Mouse (Mus musculus) hindlimb bud, embryonic 11.5 days (tissue): Measurements from ENCODE around the gene Osbpl5.
A peak's percentile ranks its signal among the peaks of the same experiment; 100 is the strongest.
"Not testable (repeated sequence)": the region's sequence is repeated elsewhere in the genome, so short reads cannot be mapped to it uniquely, and the experiment has no call there.

Source experiments
- DNase-seq: peaks from one replicate; pipeline ENCODE4 v3.0.0-alpha.2; 2012; ENCODE audit warnings: low read depth, low spot score; ENCODE audit errors: extremely low spot score

The Osbpl5 gene

GRCm38 (mm10) chr7:143711381-143711780 is 45.4 kb downstream of the Osbpl5 start:
- no peak for DNase-seq

- no peak for DNase-seq
These were observed 47.4 kb downstream of the Osbpl5 start for GRCm38 (mm10) chr7:143709395-143709794.

GRCm38 (mm10) chr7:143706697-143707438 is 49.9 kb downstream of the Osbpl5 start:
- DNase-seq: peak; percentile 95

GRCm38 (mm10) chr7:143696140-143696539 is 60.6 kb downstream of the Osbpl5 start:
- peak; percentile 28 for DNase-seq

- DNase-seq: no peak
These were observed 62.2 kb downstream of the Osbpl5 start for GRCm38 (mm10) chr7:143694550-143694949.

GRCm38 (mm10) chr7:143692746-143693510 is 63.9 kb downstream of the Osbpl5 start:
- no peak for DNase-seq

- no peak for DNase-seq
These were observed 64.9 kb downstream of the Osbpl5 start for GRCm38 (mm10) chr7:143691909-143692308.

- DNase-seq: no peak
These were observed 65.6 kb downstream of the Osbpl5 start for GRCm38 (mm10) chr7:143691181-143691580.

DNA sequence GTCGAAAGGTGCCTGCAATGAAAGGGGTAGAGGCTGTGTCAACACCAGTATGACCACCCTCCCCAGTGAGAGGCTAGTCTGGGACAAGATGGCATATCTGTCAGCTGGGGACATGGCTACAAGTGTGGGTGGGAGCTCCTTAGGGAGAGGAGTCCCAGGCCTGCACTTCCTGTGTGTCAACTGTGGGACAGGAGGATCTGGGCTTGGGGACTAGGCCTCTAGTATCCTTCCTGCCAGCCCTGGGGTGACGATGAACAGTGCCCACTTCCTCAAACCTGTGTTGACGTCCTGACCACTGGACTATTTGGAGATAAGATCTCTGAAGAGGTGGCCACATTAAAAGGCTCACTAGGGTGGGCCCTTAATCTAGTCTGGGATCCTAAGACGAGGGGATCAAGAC is 66.8 kb downstream of the Osbpl5 start:
- DNase-seq: no peak

- no peak for DNase-seq
These were observed 67.3 kb downstream of the Osbpl5 start for GRCm38 (mm10) chr7:143689481-143689880.

DNA sequence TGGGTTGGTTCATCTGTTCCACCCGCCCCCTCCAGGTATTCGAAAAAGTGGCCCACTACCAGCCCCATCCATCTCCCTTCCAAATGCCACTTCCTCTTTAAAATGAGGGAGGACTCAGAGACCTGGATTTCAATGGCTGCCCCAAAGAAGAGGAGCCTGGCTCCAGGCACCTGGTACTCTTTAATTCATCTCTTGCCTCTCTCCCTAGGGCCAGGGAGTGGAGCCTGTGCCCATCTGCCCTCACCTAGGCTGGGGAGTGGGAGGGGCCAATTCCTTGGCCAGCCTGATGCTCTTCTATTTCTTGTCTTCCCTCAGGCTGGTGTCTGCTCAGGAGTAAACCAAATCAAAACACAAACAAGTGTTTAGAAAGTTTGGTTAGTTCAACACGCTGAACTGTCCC is 70.1 kb downstream of the Osbpl5 start:
- not testable (repeated sequence) for DNase-seq

- DNase-seq: not testable (repeated sequence)
These were observed 70.6 kb downstream of the Osbpl5 start for GRCm38 (mm10) chr7:143686191-143686590.

DNA sequence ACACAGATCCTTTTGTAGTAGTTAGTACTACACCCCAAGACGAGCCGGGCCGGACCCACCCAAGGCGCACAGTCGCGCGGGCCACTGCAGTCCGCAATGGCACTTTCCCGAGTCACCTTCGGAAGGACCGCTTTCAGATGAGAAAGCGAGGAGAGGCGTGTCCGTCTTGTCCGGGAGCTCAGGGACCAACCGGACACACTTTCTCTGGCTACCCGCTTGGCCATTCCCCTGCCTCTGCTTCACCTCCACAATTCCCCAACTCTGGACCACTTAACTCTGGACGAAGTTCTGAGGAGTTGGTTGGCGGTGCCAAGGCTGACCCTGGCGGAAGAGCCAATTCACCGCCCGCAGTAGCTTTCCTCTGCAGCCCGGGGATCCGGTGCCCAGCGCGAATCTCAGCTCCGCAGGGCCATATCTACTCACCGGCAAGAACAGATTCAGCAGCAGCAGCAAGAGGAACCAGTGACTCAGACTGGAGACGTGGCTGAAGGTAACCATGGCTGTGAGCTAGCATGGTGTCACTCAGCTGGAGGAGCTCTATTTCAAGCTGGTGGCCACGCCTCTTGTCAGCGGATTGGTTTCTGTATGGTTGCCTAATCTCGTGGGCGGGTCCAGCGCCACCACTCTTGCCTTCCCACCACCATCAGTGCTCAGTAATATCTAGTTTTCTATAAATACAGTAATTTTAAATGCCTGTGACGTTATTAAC is 71.3 kb downstream of the Osbpl5 start, which contains the start of gene Tnfrsf23:
Tnfrsf23 (minus strand) TSS at position 514 of the 709 bp plus-strand sequence.
- DNase-seq: peak; percentile 12

DNA sequence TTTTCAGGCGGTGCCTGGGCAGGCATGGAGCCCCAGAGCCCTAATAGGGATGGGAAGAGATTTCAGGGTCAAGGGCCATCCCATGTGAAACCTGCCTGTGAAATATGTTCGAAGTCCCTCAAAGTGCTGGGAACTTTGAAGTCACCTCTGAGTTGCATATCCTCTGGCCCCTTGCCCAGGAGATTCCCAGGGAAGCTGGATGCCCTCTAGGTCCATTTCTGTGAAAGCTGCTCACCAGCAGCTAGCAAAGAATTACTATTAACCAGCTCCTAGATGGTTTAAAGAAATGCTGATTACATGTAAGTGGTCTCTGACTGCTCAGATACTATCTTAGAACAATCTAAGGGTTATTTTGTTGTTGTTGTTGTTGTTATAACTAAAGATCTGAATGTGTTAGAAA is 72.2 kb downstream of the Osbpl5 start:
- DNase-seq: not testable (repeated sequence)

DNA sequence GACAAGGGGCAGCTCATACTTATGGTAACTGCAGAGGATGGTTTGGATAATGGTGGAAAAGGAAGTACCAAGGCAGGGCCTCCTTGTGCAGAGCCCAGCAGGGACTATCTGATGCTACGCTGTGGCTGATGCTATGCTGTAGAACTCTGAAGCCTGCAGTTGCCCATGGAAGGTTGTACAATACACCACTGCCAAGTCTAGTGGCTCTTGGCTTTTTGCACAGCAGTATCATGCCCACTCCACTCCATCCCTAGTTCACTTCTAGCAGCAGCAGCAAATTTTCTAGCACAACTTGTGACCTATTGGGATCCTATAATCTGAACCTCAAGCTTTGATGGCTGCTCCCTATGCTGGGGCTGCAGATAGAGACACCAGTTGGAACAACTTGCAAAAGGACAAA is 75.2 kb downstream of the Osbpl5 start:
- no peak for DNase-seq

DNA sequence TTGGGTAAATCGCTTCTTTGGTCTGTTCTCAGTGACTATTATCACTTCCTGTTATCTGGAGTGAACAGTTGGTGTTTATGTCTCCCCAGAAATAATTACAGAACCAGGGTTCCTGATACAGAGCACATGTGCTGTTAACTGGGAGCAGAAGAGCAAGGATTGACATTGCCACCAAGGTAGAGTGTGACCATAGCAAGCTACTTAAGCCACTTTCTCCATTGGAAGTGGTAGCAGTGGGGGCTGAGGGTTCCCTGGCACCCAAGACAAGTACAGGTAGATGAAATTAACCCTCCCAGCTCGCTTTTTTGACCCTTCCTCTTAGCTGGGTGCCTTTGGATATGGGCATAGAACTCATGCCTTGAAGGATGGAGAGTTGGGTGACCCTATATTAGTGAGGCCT is 75.9 kb downstream of the Osbpl5 start:
- DNase-seq: not testable (repeated sequence)

GRCm38 (mm10) chr7:143679650-143680049 is 77.1 kb downstream of the Osbpl5 start:
- not testable (repeated sequence) for DNase-seq

- no peak for DNase-seq
These were observed 90.1 kb downstream of the Osbpl5 start for GRCm38 (mm10) chr7:143666427-143667311.

DNA sequence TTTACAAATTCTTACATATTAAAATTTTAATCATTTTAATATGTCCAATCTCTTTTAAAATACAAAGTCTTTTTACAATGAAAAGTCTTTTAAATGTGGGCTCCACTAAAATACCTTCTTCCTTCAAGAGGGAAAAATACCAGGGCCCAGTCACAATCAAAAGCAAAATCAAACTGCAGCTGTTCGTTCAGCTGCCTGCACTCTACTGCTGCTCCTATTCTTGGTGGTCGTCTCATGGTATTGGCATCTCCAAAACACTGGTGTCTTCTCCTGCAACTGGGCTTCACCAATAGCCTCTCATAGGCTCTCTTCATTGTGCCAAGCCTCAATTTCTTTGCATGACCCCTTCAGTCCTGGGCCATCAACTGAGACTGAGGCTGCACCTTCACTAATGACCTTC is 93.3 kb downstream of the Osbpl5 start:
- no peak for DNase-seq

DNA sequence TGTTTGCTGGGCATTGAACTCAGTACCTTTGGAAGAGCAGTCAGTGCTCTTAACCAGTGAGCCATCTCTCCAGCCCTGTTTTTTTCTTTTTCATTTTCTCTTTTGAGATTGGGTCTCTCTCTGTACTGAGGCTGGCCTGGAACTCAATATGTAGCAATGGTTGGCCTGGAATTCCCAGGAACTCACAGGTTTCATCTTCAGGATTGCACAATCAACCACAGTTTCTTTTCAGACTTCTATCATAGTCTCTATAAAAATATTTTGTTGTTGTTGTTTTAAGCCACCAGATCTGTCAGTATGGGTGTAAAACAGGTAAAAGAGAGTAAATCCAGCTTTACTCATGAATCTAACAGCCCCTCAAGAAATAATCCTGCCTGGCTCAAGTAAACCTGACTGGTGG is 96.0 kb downstream of the Osbpl5 start:
- DNase-seq: no peak
